Mouse (Mus musculus) myocyte (in vitro differentiated cells): ENCODE measurements around the gene Grm8.

ENCODE experiments used
- CEBPB ChIP-seq: IDR thresholded peaks from 2 replicates; pipeline ENCODE4 v1.6.1; 2011; ENCODE audit warnings: mild to moderate bottlenecking, moderate library complexity; ENCODE audit not compliant: poor library complexity, insufficient read depth, severe bottlenecking
- MAX ChIP-seq: IDR thresholded peaks from one replicate; pipeline ENCODE4 v1.6.1; 2011; ENCODE audit warnings: low read depth, mild to moderate bottlenecking, control low read depth
- MYOD1 ChIP-seq, 3 experiments: IDR thresholded peaks; one replicate each; pipeline ENCODE4 v1.6.1; 2011; ENCODE audit warnings: control low read depth in 2 of 3, low read depth in 2 of 3, mild to moderate bottlenecking in 2 of 3, moderate library complexity in 1 of 3; ENCODE audit not compliant: insufficient read length in 2 of 3, control insufficient read depth in 1 of 3
- POLR2A ChIP-seq: IDR thresholded peaks from one replicate; pipeline ENCODE4 v1.6.1; 2011; ENCODE audit warnings: low read depth, mild to moderate bottlenecking, control low read depth, moderate library complexity; ENCODE audit not compliant: insufficient read length
- REST ChIP-seq: IDR thresholded peaks from one replicate; pipeline ENCODE4 v1.6.1; 2011; ENCODE audit warnings: mild to moderate bottlenecking, control low read depth, moderate library complexity; ENCODE audit not compliant: insufficient read depth, insufficient read length

GRCm38 (mm10) chr6:27264972-27265371, 870.0 kb downstream of the Grm8 start:
- TF ChIP-seq POLR2A, result no peak
- no peak for TF ChIP-seq REST
- no peak for TF ChIP-seq CEBPB
- TF ChIP-seq MAX, result no peak
- no peak for TF ChIP-seq MYOD1 (IDR thresholded peaks at IDR 0.05; ENCODE audit: control insufficient read depth in 1 of 3, insufficient read length in 2 of 3, low read depth in 2 of 3)
